Mouse (Mus musculus) limb, embryonic 11.5 days (tissue): ENCODE results near the gene Fam180a. TPM values are rescaled to one million over a fixed set of nuclear protein-coding genes. Genes with fewer than 3 reads are reported as not detected.
A peak's percentile ranks its signal among the peaks of the same experiment; 100 is the strongest.

ENCODE experiments used
- ATAC-seq: fragments of 200-750 bp; cut with Nextera tagmentation; 2 replicates; pipeline ENCODE4 v1.8.0; 2017; ENCODE audit warnings: low read depth; ENCODE audit not compliant: insufficient number of reproducible peaks, low FRiP score, low TSS enrichment
- DNase-seq: peaks from one replicate; pipeline ENCODE4 v3.0.0-alpha.2; 2015; ENCODE audit warnings: low spot score
- H3K27ac ChIP-seq: fragments of 300-500 bp; sonication (generic); replicated peaks from 2 replicates; pipeline ENCODE4 v1.5.1; 2014; ENCODE audit warnings: low read depth, mild to moderate bottlenecking, low read length
- H3K27me3 ChIP-seq: fragments of 300-500 bp; sonication (generic); 2 replicates; pipeline ENCODE4 v1.6.1; 2014; ENCODE audit warnings: mild to moderate bottlenecking, low read length, mixed read lengths; ENCODE audit not compliant: control insufficient read depth, insufficient read depth
- H3K36me3 ChIP-seq: fragments of 300-500 bp; sonication (generic); 2 replicates; pipeline ENCODE4 v1.6.1; 2014; ENCODE audit warnings: mild to moderate bottlenecking, low read length, moderate library complexity, mixed read lengths; ENCODE audit not compliant: control insufficient read depth, insufficient read depth
- H3K4me1 ChIP-seq: fragments of 300-500 bp; sonication (generic); 2 replicates; pipeline ENCODE4 v1.6.1; 2014; ENCODE audit warnings: low read length, mixed read lengths; ENCODE audit not compliant: control insufficient read depth, insufficient read depth
- H3K4me2 ChIP-seq: fragments of 300-500 bp; sonication (generic); 2 replicates; pipeline ENCODE4 v1.6.1; 2014; ENCODE audit warnings: low read depth, mild to moderate bottlenecking, moderate library complexity; ENCODE audit not compliant: severe bottlenecking
- H3K4me3 ChIP-seq: fragments of 300-500 bp; sonication (generic); 2 replicates; pipeline ENCODE4 v1.5.1; 2014; ENCODE audit warnings: low read depth, low read length
- H3K9ac ChIP-seq: fragments of 300-500 bp; sonication (generic); 2 replicates; pipeline ENCODE4 v1.6.1; 2014; ENCODE audit warnings: mild to moderate bottlenecking, low read length
- H3K9me3 ChIP-seq: fragments of 300-500 bp; sonication (generic); 2 replicates; pipeline ENCODE4 v1.6.1; 2016; ENCODE audit warnings: low read length; ENCODE audit not compliant: control insufficient read depth
- WGBS: fragments of 180-500 bp; shearing (Covaris S2); extraction: QIAGEN DNeasy Blood & Tissue Kit; methylation state at CpG from one replicate; pipeline ENCODE4 v1.1.7; 2014; 5-methylcytosine and 5-hydroxymethylcytosine counted together
- polyA plus RNA-seq: library from polyadenylated mRNA; unstranded; fragments of >200 nt; fragmentation: Nextera tagmentation; extraction: Ambion mirVana; gene quantifications from 2 replicates; pipeline ENCODE4 v1.2.1, GENCODE M21; 2014

Gene Fam180a
- polyA plus RNA-seq, 1 experiment from 2014 or later = not detected

DNA sequence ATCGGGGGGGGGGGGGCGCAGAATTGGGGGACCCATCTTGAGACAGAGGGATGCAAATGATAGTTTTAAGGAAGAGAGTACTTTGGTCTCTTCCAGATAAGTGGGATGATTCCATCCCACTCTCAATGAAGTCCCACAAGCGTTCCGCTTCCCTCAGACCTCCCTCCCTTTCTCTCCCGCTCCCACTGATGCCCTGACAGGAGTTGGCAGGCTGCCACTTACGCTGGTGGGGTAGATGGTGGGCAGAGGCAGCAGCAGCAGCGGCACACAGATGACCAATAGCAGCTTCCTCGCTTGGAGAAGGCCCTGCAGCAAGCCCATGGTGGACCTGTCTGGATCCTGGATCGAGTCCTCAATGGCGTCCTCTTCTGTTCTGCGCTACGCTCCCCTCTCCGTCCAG, 18.8 kb downstream of the Fam180a start:
- 85% methylated on average over 13 of the region's 13 CpGs for WGBS
- no peak for ATAC-seq

DNA sequence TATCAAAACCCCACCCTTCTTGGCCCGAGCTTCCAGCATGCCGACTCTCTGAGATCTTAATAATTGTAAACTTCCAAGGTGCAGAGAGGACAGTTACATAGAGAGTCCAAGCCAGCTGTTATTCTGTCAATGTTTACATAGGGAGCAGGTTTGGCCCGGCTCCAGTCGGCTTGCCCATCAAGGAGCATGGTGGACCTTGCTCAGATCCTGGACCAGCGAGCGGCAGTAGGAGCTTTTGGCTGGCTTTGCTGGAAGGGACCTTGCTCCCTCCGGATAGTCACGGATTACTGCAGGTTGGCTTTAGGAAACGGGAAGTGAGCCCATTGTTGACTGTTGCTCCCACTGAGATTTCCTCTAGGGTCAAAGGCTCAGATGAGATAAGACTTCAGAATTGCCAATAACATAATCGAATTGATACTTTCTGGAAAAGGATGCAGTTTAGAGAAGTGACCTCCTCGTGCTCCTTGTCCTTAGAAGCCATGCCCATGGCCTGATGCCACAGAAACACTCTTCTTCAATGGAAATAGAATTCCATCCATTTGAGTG, 22.5 kb downstream of the Fam180a start:
- Histone ChIP-seq H3K36me3 (no peaks in the 10 kb centered on the region), H3K27ac (no peak overlapping the region), H3K4me3 (no peak overlapping the region), H3K4me2 (no peak overlapping the region), H3K9ac (no peak overlapping the region), H3K9me3 (no peaks in the 10 kb centered on the region), H3K4me1 (no peaks in the 10 kb centered on the region), H3K27me3 (no peaks in the 10 kb centered on the region)
- 82% methylated on average over 11 of the region's 11 CpGs for WGBS
- DNase-seq (no peak), ATAC-seq (no peak)

More for the DNA sequence above, 18.8 kb downstream of the Fam180a start:
- Histone ChIP-seq H3K4me1 (no peaks in the 10 kb centered on the region), H3K9me3 (no peaks in the 10 kb centered on the region), H3K27me3 (no peaks in the 10 kb centered on the region), H3K36me3 (no peaks in the 10 kb centered on the region), H3K27ac (no peak overlapping the region), H3K4me2 (no peak overlapping the region), H3K4me3 (no peak overlapping the region), H3K9ac (no peak overlapping the region)
- DNase-seq = no peak

DNA sequence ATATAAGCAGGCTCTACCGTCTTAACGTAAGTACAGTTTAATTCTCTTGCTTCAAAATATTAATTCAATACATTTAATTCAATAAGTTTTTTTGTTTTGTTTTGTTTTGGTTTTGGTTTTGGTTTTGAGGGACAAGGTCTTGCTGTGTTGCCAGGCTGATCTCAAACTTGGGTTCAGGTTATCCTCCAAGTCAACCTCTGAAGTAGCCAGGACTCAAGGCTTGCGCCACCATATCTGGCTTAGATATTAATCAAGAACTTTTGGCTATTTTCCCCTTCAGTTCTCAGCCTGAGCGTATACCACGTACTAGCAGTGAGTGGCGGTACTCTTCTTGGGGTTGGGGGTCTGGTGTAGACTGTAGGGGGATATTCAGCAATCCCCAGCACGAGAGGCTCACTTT, 23.4 kb downstream of the Fam180a start:
- H3K27me3 ChIP-seq = no peaks in the 10 kb centered on the region
- H3K4me3 ChIP-seq = no peak overlapping the region
- no peaks in the 10 kb centered on the region for H3K9me3 ChIP-seq
- H3K4me1 ChIP-seq = no peaks in the 10 kb centered on the region
- no peak overlapping the region for H3K27ac ChIP-seq
- no peak for ATAC-seq
- H3K9ac ChIP-seq = no peak overlapping the region
- no peaks in the 10 kb centered on the region for H3K36me3 ChIP-seq
- WGBS = 94% methylated on average over 7 of the region's 7 CpGs
- no peak overlapping the region for H3K4me2 ChIP-seq
- no peak for DNase-seq

DNA sequence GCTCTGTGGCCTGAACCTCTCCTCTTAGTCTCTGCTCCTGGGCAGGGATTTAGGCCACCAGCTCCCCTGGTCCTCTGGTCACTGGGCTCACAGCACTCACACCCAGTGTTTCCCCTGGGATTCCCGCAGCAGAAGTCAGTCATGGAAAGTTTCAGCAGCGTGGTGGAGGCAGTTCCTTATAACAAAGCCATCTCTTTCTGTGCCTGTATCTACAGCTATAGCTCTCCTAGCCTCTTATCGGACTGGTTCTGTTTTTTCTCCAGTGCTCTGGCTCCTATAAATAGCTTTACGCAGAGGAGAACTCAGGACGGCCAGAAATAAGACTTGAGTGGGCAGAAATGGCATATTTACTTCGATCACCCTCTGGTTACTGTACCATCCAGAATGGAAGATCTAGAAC, 27.6 kb downstream of the Fam180a start:
- Histone ChIP-seq H3K27ac (no peak overlapping the region), H3K4me1 (no peaks in the 10 kb centered on the region), H3K36me3 (no peaks in the 10 kb centered on the region), H3K4me2 (no peak overlapping the region), H3K9ac (no peak overlapping the region), H3K27me3 (no peaks in the 10 kb centered on the region), H3K4me3 (no peak overlapping the region), H3K9me3 (no peaks in the 10 kb centered on the region)
- WGBS = 88% methylated on average over 6 of the region's 6 CpGs
- ATAC-seq = no peak
- no peak for DNase-seq

DNA sequence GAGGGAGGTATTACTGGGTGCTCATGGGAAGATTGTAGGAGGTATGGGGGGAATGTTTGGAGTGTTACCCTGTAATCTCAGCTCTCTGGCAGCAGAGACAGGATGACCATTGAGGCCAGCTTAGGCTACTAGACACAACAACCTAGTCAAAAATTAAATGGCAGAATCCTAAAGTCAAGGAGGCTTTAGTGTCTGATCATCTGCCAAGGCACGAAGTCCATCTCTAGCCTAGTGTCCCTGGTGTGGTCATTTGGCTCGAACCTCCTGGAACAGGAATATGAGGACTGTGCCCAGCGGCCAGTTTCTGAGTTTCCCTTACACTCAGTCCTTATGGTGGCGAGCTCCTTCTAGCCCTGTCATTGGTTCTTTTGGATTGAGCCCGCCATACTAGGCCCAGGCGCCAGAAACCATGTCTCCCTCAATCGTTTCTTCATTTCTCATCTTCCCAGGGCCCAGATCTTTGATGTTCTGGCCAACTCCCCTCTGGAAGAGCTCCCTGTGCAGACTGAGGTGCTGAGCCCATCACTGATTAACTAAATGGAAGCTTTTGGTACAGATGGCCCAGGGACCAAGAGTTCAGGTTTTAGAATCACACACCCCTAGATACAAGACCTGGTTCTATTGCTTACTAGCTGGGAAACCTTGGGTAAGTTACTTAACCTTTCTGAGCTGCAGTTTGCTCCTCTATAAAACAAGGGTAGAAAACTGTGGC, 28.3 kb downstream of the Fam180a start:
- DNase-seq (no peak), ATAC-seq (no peak)
- Histone ChIP-seq H3K4me1 (no peaks in the 10 kb centered on the region), H3K36me3 (no peaks in the 10 kb centered on the region), H3K4me2 (no peak overlapping the region), H3K4me3 (no peak overlapping the region), H3K9ac (no peak overlapping the region), H3K27ac (no peak overlapping the region), H3K27me3 (no peaks in the 10 kb centered on the region), H3K9me3 (no peaks in the 10 kb centered on the region)
- WGBS = 90% methylated on average over 7 of the region's 7 CpGs

DNA sequence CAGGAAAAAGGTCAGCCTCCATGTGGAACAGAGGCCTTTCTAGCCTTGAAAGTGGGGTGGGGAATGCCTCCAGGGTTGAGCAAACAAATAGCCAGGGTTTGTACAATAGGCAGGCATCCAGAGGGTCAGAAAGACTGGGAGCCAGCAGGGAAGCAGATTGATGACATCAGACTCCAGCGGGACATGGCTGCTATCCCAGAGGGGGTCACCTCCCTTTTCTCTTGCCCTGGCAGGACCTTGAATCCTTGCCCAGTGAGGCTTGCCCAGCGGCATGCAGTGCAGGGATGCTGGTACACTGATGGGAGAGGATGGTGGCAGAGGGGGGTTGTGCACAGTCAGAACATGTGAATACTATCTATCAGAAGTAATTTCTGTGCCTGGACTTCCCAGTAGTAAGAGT, 28.9 kb downstream of the Fam180a start:
- Histone ChIP-seq H3K9me3 (no peaks in the 10 kb centered on the region), H3K27ac (no peak overlapping the region), H3K4me1 (no peaks in the 10 kb centered on the region), H3K4me2 (no peak overlapping the region), H3K4me3 (no peak overlapping the region), H3K9ac (no peak overlapping the region), H3K27me3 (no peaks in the 10 kb centered on the region), H3K36me3 (no peaks in the 10 kb centered on the region)
- ATAC-seq (no peak), DNase-seq (no peak)
- 74% methylated on average over 2 of the region's 2 CpGs for WGBS

DNA sequence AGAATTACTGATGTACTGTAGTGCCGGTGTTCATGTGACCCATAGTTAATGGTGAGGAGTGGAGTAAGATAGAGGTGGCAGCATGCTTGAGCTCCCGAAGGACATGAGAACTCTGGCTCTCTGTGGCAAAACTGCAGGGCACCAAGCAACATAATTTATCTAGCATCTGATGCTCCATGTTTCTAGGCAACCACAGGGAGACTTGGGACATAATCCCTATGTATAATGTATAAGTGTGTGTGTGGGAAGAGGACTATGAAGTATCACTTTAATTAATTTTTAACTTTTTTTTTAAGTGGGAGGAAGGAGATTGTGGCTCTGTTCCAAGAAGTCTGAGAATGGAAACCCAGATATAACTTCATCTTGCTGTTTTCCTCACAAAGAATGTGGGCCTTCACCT, 31.0 kb downstream of the Fam180a start:
- DNase-seq (no peak), ATAC-seq (no peak)
- Histone ChIP-seq H3K4me1 (no peaks in the 10 kb centered on the region), H3K9me3 (no peaks in the 10 kb centered on the region), H3K4me2 (no peak overlapping the region), H3K27me3 (no peaks in the 10 kb centered on the region), H3K4me3 (no peak overlapping the region), H3K27ac (no peak overlapping the region), H3K9ac (no peak overlapping the region), H3K36me3 (no peaks in the 10 kb centered on the region)
- 88% methylated on average over 2 of the region's 2 CpGs for WGBS

GRCm38 (mm10) chr6:35289676-35290075, 36.3 kb downstream of the Fam180a start:
- Histone ChIP-seq H3K4me3 (no peak overlapping the region), H3K9me3 (no peaks in the 10 kb centered on the region), H3K4me2 (no peak overlapping the region), H3K9ac (no peak overlapping the region), H3K36me3 (no peaks in the 10 kb centered on the region), H3K27me3 (no peaks in the 10 kb centered on the region), H3K4me1 (peaks cover 7% of the 10 kb centered on the region; the same call in 1 of the 2 replicates), H3K27ac (no peak overlapping the region)
- ATAC-seq (no peak), DNase-seq (no peak)
- 86% methylated on average over 8 of the region's 8 CpGs for WGBS

DNA sequence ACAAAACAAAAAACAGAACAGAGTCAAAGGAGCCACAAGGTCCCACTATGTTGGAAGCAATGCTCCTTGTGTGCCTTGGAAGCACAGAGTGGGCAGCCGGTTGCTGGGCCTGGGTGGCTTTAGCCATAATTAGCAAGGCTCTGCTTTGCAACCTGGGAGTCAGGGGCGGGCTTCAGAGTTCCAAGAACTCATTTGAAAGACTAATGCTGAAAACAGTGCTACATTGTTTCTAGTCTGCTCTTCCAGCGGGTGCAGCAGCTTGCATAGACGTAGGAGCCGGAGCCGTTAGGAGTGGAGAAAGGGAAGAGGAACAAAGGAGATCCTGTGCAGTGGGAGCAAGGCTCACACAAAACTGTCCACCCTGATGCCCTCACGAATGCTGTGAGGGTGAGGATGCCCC, 37.0 kb downstream of the Fam180a start:
- Histone ChIP-seq H3K9me3 (no peaks in the 10 kb centered on the region), H3K4me1 (peaks cover 7% of the 10 kb centered on the region; the same call in 1 of the 2 replicates), H3K9ac (no peak overlapping the region), H3K4me3 (no peak overlapping the region), H3K36me3 (no peaks in the 10 kb centered on the region), H3K27ac (no peak overlapping the region), H3K27me3 (no peaks in the 10 kb centered on the region), H3K4me2 (no peak overlapping the region)
- ATAC-seq = no peak
- peak; percentile 32 for DNase-seq
- 60% methylated on average over 7 of the region's 7 CpGs for WGBS
